Comparison of ENCODE assay signal across 34 mouse cellular contexts in the genomic region with DNA sequence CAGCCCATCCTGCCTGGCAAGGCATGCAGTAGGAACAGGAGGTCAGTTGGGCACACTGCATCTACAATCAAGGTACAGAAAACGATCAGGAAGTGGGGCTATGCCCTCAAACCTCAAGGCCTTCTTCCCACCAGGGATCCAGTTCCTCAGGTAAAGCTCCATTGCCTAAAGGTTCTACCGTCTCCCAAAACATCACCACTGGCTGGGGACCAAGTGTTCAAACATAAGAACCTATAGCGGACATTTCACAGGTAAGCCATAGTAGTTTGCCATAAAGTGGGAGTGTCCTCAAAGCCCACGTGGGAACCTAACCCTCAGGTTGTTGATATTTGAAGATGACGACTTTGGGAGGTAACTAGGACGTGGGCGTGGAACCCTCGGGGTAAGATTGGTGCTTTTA.
"Had no signal": no experiment of that assay in that cellular context is flagged by ENCODE, and none has a peak within 500 bp of the region (broad histone marks: within the 10 kb centered on the region; RNA-seq: fewer than 3 reads in every experiment).

No protein-coding gene starts in this region.

- H3K9me3 ChIP-seq: heart, embryonic 12.5 days; heart, embryonic 13.5 days; heart, embryonic 15.5 days; hindbrain, embryonic 10.5 days; hindbrain, embryonic 12.5 days; hindbrain, embryonic 13.5 days; hindbrain, embryonic 15.5 days; intestine, embryonic 15.5 days; kidney, embryonic 15.5 days had no signal

- DNase-seq: heart, postnatal 10 days; heart, postnatal 14 days; heart, postnatal 36 days; kidney, adult 11 months; kidney, adult 18-20 months; kidney, adult 2 months; kidney, adult 8-10 months; kidney, adult 9 months; kidney, postnatal 10 days; kidney, postnatal 14 days; kidney, postnatal 25 days; kidney, postnatal 36 days; kidney, postnatal 4 days; layer of hippocampus, adult 9-11 months; layer of hippocampus, postnatal 36 days had no signal

- H3K36me3 ChIP-seq: heart, embryonic 12.5 days; heart, embryonic 13.5 days; heart, embryonic 15.5 days; hindbrain, embryonic 10.5 days; hindbrain, embryonic 12.5 days; hindbrain, embryonic 13.5 days; hindbrain, embryonic 15.5 days; intestine, embryonic 15.5 days; kidney, embryonic 15.5 days had no signal

- ATAC-seq: hindbrain, embryonic 16.5 days; hindbrain, postnatal 0 days; inflammation-experienced regulatory T-cells, adult 6 months; intestine, embryonic 15.5 days; intestine, embryonic 16.5 days; intestine, postnatal 0 days had no signal

- H3K9ac ChIP-seq: heart, embryonic 12.5 days; heart, embryonic 13.5 days; heart, embryonic 15.5 days; hindbrain, embryonic 12.5 days; hindbrain, embryonic 13.5 days; hindbrain, embryonic 14.5 days; hindbrain, embryonic 15.5 days; intestine, embryonic 15.5 days; kidney, embryonic 15.5 days had no signal

- H3K4me3 ChIP-seq: heart, embryonic 12.5 days; heart, embryonic 13.5 days; heart, embryonic 15.5 days; hindbrain, embryonic 10.5 days; hindbrain, embryonic 12.5 days; hindbrain, embryonic 13.5 days; hindbrain, embryonic 15.5 days; intestine, embryonic 15.5 days; kidney, embryonic 15.5 days; layer of hippocampus, adult 2 months; left cerebral cortex, adult 2 months had no signal

- H3K4me2 ChIP-seq: heart, embryonic 11.5 days; heart, embryonic 12.5 days; heart, embryonic 13.5 days; heart, embryonic 15.5 days; hindbrain, embryonic 12.5 days; hindbrain, embryonic 13.5 days; hindbrain, embryonic 14.5 days; hindbrain, embryonic 15.5 days; intestine, embryonic 15.5 days; kidney, embryonic 15.5 days had no signal

- H3K27me3 ChIP-seq: heart, embryonic 12.5 days; heart, embryonic 13.5 days; heart, embryonic 15.5 days; hindbrain, embryonic 12.5 days; hindbrain, embryonic 13.5 days; hindbrain, embryonic 15.5 days; intestine, embryonic 15.5 days had no signal

- H3K27ac ChIP-seq: heart, embryonic 13.5 days; heart, embryonic 15.5 days; hindbrain, embryonic 10.5 days; hindbrain, embryonic 12.5 days; hindbrain, embryonic 13.5 days; hindbrain, embryonic 14.5 days; hindbrain, embryonic 15.5 days; hindbrain, postnatal 0 days; intestine, embryonic 15.5 days; kidney, embryonic 15.5 days; kidney, postnatal 0 days; layer of hippocampus, adult 2 months; left cerebral cortex, adult 2 months had no signal
